Mouse (Mus musculus): ENCODE results near the gene Lrmda. TPM values are rescaled to one million over a fixed set of nuclear protein-coding genes. Genes with fewer than 3 reads are reported as not detected.
A peak's percentile ranks its signal among the peaks of the same experiment; 100 is the strongest.

Gene Lrmda
- total RNA-seq (2015) (10.9 and 11.2 TPM in 2 replicates), total RNA-seq (2017) (12.6 and 15.6 TPM in 2 replicates)

GRCm38 (mm10) chr14:22019252-22019948 is at the start of gene Lrmda:
Lrmda (plus strand) TSS chr14:22019712.
- peak; percentile 89 for ATAC-seq (ENCODE audit: poor library complexity, severe bottlenecking)

GRCm38 (mm10) chr14:21981462-21981861 is 38.0 kb upstream of the Lrmda start:
- ATAC-seq (ENCODE audit: poor library complexity, severe bottlenecking): peak; percentile 66

DNA sequence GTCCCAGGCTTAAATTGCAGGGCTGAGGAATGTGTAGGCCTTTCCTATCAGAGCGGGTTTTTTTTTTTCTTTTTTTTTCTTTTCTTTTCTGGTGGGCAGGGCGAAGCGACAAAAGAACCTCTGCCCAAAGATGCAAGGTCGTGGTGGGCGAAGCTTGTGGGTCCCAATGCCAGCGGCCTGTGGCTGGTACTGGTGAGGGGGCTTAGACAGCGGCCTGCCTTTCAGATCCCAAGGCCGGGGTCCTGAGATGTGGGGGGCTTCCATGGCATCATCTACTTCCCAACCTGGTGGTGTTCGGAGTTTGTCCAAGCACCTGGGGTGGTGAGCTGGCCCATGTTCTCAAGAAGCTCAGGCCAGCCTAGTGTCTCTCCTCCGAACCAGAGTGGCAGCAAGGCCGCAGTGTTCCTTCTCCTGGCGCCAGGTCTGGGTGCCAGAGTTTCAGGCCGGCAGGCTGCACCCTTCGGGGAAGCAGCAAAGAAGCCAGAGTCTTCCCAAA is 37.4 kb upstream of the Lrmda start:
- no peak for ATAC-seq (ENCODE audit: poor library complexity, severe bottlenecking)

DNA sequence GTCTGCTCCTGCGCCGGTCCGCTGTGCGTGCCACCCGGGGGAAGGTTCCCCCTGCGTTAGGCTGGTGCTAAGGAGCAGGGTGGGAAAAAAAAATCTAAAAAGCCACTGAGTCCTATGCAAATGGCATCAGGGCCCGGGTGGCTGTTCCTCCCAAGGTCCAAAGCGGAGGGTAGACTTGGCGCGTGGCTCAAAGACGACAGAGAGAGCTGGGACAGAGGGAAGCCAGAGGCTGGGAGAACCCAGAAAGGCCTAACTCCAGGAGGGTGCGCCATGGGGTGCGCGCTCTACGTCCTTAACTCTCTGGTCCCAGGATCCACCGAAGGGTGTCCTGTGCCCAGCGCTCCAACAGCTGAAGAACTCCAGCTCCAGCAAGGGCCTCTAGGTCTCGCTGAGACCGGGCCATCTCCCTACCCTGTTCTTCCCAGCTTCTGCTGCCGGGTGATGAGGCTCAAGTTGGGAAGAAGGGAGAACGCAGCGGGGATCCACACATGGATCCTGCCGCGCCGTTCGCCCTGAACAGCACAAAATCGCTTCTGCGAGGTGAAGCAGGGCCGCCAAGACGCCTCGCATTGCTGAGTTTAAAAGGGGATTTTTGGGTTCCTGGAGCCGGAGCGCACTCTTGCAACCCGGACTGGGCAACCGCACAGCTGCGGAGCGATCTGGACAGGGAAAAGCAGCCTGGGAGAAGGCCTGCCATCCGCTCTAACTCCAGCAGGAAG is 36.8 kb upstream of the Lrmda start:
- ATAC-seq (ENCODE audit: poor library complexity, severe bottlenecking): no peak

DNA sequence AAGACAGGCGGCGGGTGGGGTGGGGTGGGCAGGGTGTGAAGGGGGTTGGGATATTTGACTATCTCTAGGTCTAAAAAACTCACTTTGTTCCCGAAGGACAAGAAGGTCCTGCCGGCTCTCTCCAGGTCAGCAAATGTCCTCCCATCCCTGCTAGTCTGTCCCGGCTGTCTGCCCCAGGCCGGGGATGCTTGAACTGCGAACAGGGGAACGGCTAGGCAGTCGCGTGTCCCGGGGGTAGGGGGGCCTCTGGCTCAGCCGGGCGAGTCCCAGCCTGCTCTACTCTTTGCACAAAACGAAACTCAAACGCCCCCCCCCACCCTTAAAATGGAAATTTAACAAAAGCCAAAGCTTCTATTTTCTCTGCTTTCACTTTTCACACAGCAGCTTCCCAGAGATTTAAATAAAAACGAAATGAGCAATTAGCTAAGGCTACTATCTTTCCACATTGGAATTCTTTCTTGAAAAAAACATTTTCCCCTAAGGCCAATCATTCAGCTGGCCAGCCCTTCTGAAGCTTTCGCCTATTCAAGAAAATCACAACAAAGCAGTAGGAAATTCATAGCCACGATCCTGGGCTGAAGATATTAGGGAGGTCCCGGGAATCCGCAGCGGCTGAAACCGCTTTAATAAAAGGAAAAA is 36.1 kb upstream of the Lrmda start:
- no peak for ATAC-seq (ENCODE audit: poor library complexity, severe bottlenecking)

- ATAC-seq (ENCODE audit: poor library complexity, severe bottlenecking): no peak
Observed at GRCm38 (mm10) chr14:21983950-21984730, 35.4 kb upstream of the Lrmda start.

- ATAC-seq (ENCODE audit: poor library complexity, severe bottlenecking): no peak
Observed at GRCm38 (mm10) chr14:21984757-21985425, 34.6 kb upstream of the Lrmda start.

DNA sequence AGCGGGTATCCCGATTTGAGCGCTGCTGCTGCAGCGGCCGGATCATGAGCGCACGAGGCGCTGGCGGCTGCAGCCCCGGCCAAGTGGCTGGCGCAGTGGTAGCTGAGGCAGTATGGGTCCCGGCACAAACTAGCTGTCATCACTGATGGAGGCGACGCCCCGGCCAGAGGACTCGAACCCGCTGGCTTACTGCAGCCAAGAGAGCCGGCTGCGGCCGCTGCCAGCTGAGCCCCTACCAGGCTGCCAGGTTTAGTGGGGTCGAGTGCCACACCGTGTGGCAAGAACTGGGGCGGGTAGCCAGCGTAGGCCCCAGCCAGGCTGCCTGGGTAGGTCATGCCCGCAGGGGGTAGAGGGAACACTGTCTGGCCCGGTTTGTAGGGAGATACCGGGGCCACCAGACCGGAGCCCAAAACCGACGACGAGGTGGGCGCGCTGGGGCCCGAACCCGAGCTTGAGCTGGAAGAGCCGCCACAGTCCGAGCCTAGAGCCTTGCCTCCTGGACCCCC is 34.0 kb upstream of the Lrmda start:
- no peak for ATAC-seq (ENCODE audit: poor library complexity, severe bottlenecking)

GRCm38 (mm10) chr14:21985981-21986732 is 33.4 kb upstream of the Lrmda start:
- peak; percentile 63 for ATAC-seq (ENCODE audit: poor library complexity, severe bottlenecking)

DNA sequence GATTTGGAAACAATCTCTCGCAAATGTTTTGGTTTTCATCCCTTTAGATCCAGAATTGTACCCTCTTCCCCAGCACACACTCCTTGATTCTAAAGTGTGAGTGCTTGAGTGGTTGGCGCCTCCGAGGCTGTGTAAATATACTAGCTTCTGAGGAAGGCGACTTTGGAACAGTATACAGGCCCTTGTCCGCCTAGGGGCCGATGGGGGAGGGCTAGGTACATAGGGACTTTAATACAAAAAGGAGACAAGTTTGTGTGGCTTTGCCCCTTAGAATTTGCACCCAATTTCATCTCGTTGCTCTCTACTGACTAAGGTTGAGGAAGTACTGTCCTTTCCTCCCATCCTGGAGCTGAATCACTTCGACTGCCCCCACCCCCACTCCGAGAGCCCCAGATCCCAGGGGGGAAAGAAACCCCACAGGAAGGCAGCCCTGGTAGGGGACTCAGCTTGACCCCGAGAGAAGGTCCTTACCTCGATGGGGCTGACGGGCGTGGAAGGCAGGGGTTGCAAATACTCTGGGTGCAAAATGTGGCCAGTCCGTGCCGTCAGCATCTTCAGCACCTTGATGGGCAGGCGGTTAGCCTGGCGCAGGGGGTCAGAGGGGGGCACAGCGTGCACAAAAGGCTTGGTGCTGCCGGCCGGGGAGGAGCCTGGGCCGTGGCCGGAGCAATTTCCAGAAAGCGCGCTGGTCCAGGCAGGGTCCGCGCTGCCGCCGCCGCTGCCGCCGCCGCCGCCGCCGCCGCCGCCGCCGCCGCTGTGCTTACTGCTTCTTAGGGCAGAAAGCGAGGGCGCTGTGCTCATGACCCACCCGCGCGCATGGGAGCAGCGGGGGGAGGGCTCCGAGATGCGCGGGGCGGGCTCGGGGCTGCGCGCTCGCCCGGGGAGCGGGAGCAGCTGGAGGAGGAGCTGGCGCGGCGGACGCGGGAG is 32.5 kb upstream of the Lrmda start:
- ATAC-seq (ENCODE audit: poor library complexity, severe bottlenecking): no peak

DNA sequence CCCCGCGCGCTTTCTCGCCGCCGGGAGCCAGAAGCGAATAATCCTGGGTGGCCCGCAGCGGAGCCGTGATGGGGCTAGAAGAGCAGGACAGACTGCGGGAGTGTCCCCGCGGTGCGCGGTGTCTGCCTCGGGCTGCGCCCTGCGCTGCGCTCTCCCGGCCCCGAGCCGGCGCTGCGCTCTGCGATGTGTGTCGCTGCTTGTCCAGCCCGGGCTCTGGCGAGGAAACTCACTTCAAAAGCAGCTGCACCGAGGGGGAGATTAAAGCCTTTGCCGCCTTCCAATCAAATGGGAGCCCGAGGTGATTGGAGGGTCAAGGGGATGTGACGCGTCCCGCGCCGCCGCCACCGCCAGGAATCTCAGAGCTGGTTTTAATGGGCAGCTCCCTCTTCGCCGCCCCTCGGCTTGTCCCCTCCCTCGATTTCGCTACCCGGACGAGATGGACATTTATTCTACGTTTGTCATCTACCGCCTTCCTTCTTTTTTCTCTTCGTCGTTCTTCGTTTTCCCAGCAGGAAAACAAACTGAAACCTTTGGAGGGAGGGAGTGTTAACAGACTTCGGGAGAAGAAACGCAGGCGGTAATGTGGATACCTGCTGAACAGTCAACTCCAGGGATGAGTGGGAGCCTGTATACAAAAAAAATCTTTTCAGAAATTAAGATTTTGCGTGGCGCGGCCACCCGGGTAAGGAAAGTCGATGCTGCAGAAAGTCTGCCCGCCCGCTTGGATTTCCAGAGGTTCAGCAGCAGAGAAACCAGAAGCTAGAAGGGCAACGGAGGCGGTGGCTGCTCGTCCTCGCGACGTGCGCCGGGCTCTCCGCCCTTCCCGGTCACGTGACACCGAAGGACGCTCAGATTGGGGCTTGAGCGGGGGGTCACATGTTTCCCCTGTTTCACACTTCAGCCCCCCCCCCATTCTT is 31.6 kb upstream of the Lrmda start:
- ATAC-seq (ENCODE audit: poor library complexity, severe bottlenecking): peak; percentile 53

DNA sequence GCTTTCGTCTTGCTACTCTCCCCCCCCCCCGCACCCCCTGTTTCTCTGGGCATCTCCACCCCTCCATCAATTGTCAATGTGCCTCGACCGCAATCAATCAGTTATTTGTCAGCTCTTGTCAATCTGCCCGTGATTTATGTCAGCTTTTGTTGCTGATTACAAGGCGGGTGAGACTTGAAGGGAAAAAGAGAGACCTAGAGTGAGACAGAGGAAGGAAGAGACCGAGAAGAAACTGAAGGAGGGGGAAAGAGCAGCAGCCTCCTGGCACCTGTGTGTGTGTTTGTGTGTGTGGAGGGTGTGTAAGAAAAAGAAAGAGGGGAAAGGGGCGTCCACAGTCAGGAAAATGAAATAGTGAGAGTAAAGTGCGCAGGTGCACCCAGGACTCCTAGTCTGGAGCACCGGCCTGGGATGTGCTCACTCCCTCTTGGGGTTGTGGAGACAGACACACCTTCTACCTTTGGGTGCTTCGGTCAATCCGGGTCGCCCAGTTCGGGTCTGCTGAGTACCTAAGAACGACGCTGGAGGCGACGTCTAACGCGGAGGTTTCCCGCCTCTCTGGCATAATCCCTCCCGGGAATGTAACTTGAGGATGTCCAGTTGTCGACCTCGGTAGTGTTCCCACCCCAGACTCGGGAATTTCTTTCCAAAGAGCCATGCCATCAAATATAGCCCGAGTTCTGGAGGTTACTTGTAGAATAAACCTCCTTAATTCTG is 30.8 kb upstream of the Lrmda start:
- no peak for ATAC-seq (ENCODE audit: poor library complexity, severe bottlenecking)

DNA sequence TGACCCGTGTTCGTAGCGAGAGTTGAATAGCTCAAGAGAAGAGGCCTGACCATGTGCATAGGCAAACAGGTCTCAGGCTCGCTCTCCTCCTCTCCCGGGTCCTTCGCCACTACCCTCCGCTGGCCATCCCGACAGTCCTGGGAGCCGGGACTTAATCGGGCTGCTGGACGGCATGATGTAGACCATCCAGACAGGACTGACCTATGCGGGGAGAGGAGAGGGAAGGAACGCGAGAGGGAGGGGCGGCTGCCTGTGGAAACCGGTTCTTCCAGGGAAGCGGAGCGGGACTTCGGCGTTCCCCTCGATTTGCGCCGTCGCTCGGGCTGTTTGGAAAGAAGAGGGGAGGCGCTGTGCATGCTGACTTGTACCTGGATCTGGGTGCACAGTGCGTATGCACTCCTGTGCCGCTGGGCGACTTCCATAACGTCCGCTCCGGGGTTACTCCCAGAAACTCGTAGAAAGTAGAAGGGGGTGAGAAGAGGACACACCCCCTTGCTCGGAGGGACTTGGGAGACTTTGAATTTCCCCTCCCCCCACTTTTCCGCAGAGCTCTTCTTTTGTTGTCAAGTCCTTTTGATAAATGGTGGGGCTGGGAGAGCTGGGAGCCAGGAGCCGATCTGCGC is 30.1 kb upstream of the Lrmda start, which contains the start of gene Zfp503:
Zfp503 (minus strand) TSS at position 311 of the 623 bp plus-strand sequence.
- ATAC-seq (ENCODE audit: poor library complexity, severe bottlenecking): no peak

DNA sequence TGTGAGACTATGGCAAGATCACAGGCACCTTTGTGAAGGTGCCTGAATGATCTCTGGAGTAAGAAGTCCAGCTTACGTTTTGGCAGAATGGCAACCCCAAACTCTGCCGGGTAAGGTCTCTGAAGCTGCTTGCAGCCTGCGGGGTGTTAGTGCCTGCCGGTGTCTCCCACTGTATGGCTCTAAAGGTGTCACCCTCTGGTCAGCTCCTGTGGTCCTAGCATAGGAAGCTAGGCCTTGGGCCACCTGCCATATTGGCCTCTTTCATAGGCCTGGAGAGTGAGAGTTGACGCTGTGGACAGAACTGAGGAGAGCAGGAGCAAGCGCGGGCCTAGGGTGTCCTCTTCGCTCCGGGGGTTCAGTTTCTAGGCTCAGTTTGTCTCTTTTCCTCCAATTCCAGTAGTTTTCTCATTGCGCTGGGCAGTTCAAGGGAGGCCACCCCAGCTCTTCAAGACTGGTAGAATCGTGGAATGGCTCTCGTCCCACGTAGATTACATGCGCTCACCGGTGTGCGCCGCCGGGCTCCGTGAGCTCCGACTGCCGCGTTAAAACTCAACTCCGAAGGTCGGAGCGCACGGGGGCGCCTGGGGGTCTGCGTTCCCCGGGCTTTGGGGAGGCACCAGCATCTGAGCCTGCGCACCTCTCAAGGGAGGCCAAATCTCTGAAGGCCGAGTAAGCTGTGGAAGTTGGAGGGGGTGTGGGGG is 29.0 kb upstream of the Lrmda start:
- ATAC-seq (ENCODE audit: poor library complexity, severe bottlenecking): no peak

- no peak for ATAC-seq (ENCODE audit: poor library complexity, severe bottlenecking)
Observed at GRCm38 (mm10) chr14:21991251-21991780, 28.2 kb upstream of the Lrmda start.

All from megakaryocyte, adult 5-6 weeks (primary cell).